Mouse (Mus musculus): ENCODE measurements around the gene Pitpnc1. TPM values are rescaled to one million over a fixed set of nuclear protein-coding genes. Genes with fewer than 3 reads are reported as not detected.

Gene Pitpnc1
- polyA plus RNA-seq, 1 experiment from 2014 or later = 14.0 TPM

DNA sequence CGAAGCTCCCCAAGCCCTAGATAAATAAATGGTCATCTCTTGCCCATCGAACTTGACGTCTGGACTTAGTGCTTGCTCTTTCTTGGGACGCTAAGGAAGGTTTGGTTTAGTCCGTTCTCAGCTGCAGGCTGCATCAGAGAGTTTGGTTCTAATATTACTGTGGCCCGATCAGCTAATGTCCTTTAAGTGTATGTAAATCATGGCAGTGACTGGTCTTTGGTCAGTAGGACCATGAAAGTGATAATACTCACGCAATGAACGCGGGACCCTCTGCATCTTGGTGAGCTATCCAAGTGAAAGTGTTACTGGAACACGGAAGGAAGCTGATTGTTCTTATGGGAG lies 9.3 kb upstream of the Pitpnc1 start:
- ATAC-seq (ENCODE audit: insufficient read depth, low FRiP score, low read depth) = no peak
- Histone ChIP-seq H3K27me3 (replicated peaks) (no peaks in the 10 kb centered on the region), H3K27ac (peak overlapping the region; percentile 82), H3K4me2 (peak overlapping the region; percentile 60), H3K9me3 (no peaks in the 10 kb centered on the region), H3K9ac (peak overlapping the region; percentile 89), H3K4me3 (replicated peaks) (peak overlapping the region; percentile 91), H3K36me3 (0 out of 2 replicates have a peak, but pooled peaks cover 2% of the 10 kb centered on the region), H3K4me1 (peaks cover 14% of the 10 kb centered on the region; the same call in 1 of the 2 replicates)
- WGBS = 0% methylated on average over 10 of the region's 10 CpGs

DNA sequence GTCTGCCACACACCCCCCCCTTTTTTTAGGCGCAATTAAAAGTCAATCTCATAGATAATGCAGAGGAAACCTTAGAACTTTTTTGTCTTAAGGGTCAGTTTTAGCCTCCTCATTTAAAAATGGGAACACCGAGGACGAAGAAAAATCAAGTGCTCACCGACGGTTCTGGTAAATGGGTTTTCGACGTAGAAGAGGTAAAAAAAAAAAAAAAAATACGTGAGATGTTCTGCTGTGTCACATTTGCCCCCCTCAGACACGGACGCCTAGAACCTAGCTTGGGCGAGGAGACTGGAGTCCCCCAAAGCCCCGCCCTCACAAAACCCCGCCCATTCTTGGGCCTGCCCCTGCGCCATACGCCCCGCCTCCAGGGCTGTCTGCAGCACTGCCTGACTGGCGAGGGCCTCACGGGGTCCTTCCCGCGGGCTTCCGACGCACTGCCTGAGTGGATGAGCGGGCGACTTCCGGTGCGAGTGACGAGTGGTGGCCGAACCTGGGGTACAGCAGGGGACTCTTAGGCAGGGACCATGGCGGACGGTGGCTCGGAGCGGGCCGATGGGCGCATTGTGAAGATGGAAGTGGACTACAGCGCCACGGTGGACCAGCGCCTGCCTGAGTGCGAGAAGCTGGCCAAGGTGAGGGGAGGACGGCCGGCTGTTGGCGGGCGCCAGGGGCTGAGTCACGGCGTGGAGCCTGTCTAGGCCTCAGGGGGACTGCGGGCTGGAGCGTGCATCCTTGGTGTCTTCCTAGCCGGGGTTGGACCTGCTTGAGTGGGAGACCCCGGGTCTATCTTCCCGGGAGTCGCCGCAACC lies 8.8 kb upstream of the Pitpnc1 start, which contains the start of gene Psmd12:
Gene Psmd12, plus strand, starts transcription at position 432 of the 809 bp plus-strand sequence.
- peak; percentile 97 for ATAC-seq (ENCODE audit: insufficient read depth, low FRiP score, low read depth)
- peaks cover 14% of the 10 kb centered on the region; the same call in 1 of the 2 replicates for H3K4me1 ChIP-seq
- H3K4me3 ChIP-seq (replicated peaks) = peak within 1 kb of the TSS; percentile 91
- no peaks in the 10 kb centered on the region for H3K36me3 ChIP-seq
- H3K9ac ChIP-seq = peak within 1 kb of the TSS; percentile 89
- WGBS = under 1% methylated on average over 51 of the region's 51 CpGs
- H3K27ac ChIP-seq = peak within 1 kb of the TSS; percentile 82
- peak within 1 kb of the TSS; percentile 60 for H3K4me2 ChIP-seq
- H3K27me3 ChIP-seq (replicated peaks) = no peaks in the 10 kb centered on the region
- H3K9me3 ChIP-seq = no peaks in the 10 kb centered on the region

DNA sequence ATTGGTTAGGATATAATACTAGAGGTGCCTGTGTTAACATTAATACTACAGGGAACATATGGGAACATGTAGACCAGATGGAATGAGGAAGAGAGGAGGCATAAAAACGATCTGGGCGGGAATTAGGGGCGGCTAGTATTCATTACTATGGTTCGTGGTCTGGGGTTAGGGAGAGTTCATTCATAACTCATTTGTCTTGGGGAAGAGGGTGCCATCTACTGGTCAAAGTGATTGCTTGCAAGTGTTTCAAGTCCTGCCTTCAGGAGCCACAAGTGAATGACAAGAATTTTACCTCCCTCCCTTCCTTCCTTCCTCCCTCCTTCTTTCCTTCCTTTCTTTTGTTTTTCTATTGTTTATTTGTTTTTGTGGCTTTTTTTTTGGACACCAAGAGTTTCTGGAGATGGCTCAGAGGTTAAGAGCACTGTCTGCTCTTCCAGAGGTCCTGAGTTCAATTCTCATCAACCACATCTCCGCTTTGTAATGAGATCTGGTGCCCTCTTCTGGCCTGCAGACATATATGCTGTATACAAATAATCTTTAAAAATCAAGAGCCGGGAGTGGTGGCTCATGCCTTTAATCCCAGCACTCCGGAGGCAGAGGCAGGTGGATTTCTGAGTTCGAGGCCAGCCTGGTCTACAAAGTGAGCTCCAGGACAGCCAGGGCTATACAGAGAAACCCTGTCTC lies 2.8 kb upstream of the Pitpnc1 start:
- Histone ChIP-seq H3K4me3 (replicated peaks) (no peak overlapping the region), H3K27me3 (replicated peaks) (no peaks in the 10 kb centered on the region), H3K4me1 (peaks cover 10% of the 10 kb centered on the region), H3K4me2 (no peak overlapping the region), H3K27ac (no peak overlapping the region), H3K9me3 (no peaks in the 10 kb centered on the region), H3K9ac (no peak overlapping the region), H3K36me3 (no peaks in the 10 kb centered on the region)
- WGBS = 23% methylated on average over 8 of the region's 8 CpGs
- ATAC-seq (ENCODE audit: insufficient read depth, low FRiP score, low read depth) = no peak

GRCm38 (mm10) chr11:107472304-107472703 lies 1.8 kb upstream of the Pitpnc1 start:
- Histone ChIP-seq H3K4me1 (peaks cover 12% of the 10 kb centered on the region), H3K4me3 (replicated peaks) (no peak overlapping the region), H3K36me3 (no peaks in the 10 kb centered on the region), H3K4me2 (no peak overlapping the region), H3K27me3 (replicated peaks) (no peaks in the 10 kb centered on the region), H3K9me3 (no peaks in the 10 kb centered on the region), H3K27ac (no peak overlapping the region), H3K9ac (no peak overlapping the region)
- no peak for ATAC-seq (ENCODE audit: insufficient read depth, low FRiP score, low read depth)
- WGBS = 92% methylated on average over 3 of the region's 3 CpGs

DNA sequence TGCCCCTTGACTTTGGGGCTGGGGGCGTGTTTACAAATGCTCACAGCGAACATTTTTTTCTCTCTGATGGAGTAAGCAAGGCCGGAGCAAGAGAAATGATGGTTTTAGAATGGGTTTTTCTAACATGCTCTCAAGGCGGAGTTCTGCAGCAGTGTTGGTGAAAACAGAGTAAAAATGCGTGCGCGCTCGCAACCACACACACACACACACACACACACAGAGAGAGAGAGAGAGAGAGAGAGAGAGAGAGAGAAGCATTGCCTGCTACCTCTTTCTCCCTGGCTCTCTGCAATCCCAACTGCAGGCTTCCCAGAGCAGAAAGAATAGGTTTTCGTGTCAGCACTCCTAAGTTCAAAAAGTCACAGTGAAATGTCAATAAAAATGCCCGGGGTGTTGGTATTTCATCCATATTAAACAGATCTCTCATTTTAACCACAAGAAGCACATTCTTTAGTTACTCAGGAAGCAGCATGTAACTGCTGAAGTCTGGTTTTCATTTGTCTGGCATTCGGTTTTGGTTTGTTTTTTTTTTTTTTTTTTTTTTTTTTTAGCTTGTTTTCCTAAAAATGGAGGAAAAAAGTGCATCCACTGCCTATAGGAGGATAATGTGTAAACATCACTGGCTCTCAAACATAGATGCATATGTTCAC lies 697 bp upstream of the Pitpnc1 start:
- peak overlapping the region; percentile 89 for H3K27ac ChIP-seq
- H3K9ac ChIP-seq = peak overlapping the region; percentile 88; the same call in 1 of the 2 replicates
- ATAC-seq (ENCODE audit: insufficient read depth, low FRiP score, low read depth) = no peak
- peaks cover 19% of the 10 kb centered on the region for H3K4me1 ChIP-seq
- H3K9me3 ChIP-seq = no peaks in the 10 kb centered on the region
- 7% methylated on average over 11 of the region's 11 CpGs for WGBS
- no peaks in the 10 kb centered on the region for H3K27me3 ChIP-seq (replicated peaks)
- peak overlapping the region; percentile 78 for H3K4me3 ChIP-seq (replicated peaks)
- H3K36me3 ChIP-seq = no peaks in the 10 kb centered on the region
- peak overlapping the region; percentile 98 for H3K4me2 ChIP-seq

GRCm38 (mm10) chr11:107469523-107470371 lies 752 bp downstream of the Pitpnc1 start:
- Histone ChIP-seq H3K4me1 (peaks cover 19% of the 10 kb centered on the region), H3K9ac (peak overlapping the region; percentile 88), H3K36me3 (no peaks in the 10 kb centered on the region), H3K4me2 (peak overlapping the region; percentile 98), H3K4me3 (replicated peaks) (peak overlapping the region; percentile 78), H3K9me3 (no peaks in the 10 kb centered on the region), H3K27me3 (replicated peaks) (no peaks in the 10 kb centered on the region), H3K27ac (peak overlapping the region; percentile 89)
- under 1% methylated on average over 59 of the region's 59 CpGs for WGBS
- peak; percentile 56 for ATAC-seq (ENCODE audit: insufficient read depth, low FRiP score, low read depth)

DNA sequence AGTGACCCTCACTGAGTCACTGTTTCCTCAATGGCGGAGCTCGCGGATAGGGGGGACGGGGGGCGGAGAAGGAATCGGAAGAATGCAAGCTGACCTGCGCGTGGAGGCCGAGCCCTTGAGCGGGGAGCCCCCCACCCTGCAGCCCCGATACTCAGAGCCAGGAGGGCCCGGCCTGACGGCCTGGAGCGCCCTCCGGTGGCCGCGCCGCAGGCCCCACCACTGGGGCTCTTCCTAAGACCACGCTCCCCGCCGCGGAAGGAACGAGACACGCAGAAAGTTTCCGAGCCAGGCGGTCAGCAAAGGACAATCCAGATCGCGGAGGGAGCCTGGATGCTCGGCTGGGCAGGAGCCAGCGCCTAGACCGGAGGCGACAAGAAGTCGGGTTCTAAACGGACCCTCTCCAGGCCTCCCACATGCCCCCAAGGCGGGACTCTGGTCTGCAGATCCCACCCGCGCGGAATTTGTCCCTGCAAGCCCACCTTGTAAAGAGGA lies 1.4 kb downstream of the Pitpnc1 start:
- peak overlapping the region; percentile 78 for H3K4me3 ChIP-seq (replicated peaks)
- peaks cover 19% of the 10 kb centered on the region for H3K4me1 ChIP-seq
- H3K4me2 ChIP-seq = peak overlapping the region; percentile 98
- WGBS = under 1% methylated on average over 38 of the region's 38 CpGs
- ATAC-seq (ENCODE audit: insufficient read depth, low FRiP score, low read depth) = peak; percentile 77
- no peaks in the 10 kb centered on the region for H3K36me3 ChIP-seq
- H3K9me3 ChIP-seq = no peaks in the 10 kb centered on the region
- peak overlapping the region; percentile 88 for H3K9ac ChIP-seq
- peak overlapping the region; percentile 89 for H3K27ac ChIP-seq
- no peaks in the 10 kb centered on the region for H3K27me3 ChIP-seq (replicated peaks)

DNA sequence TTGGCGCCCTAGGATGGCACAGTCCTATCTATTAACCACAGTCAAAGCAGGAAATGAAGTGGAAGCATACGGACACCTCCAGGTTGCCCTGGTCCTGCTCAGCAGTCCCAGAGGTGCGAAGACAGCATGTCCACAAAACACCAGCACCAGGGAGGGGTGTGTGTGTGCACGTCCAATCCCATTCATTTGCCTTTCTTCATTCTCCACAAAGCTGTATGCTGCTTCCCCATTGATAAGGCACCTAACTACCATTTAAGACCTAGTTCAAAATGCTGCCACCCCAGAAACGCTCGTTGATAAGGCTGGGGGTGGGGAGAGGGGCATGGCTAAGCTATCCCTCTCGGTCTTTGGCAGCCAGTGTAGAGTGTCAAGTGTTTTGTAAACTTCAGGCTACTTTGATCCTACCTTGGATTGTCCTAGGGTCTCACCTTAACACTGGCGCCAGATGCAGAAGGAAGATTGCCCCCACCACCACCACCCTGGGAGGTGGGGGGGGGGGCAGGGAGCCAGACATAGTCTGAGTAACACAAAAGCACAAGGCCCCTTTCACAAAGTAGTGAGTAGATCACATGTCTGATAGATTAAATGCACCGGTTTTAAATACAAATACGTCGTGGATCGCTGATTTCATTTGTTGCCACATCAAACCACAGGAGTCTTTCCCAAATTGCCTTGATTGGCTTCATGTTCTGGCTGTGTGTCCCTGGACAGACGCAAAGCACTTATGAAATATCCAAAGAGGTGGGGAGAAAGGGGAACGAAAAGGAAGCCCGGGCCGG lies 2.1 kb downstream of the Pitpnc1 start:
- 21% methylated on average over 16 of the region's 16 CpGs for WGBS
- H3K9ac ChIP-seq = peak overlapping the region; percentile 88; the same call in 1 of the 2 replicates
- no peaks in the 10 kb centered on the region for H3K27me3 ChIP-seq (replicated peaks)
- peak overlapping the region; percentile 78 for H3K4me3 ChIP-seq (replicated peaks)
- peak; percentile 38; the same call in 1 of the 2 replicates for ATAC-seq (ENCODE audit: insufficient read depth, low FRiP score, low read depth)
- H3K36me3 ChIP-seq = no peaks in the 10 kb centered on the region
- peaks cover 19% of the 10 kb centered on the region for H3K4me1 ChIP-seq
- peak overlapping the region; percentile 89 for H3K27ac ChIP-seq
- peak overlapping the region; percentile 98 for H3K4me2 ChIP-seq
- H3K9me3 ChIP-seq = no peaks in the 10 kb centered on the region

GRCm38 (mm10) chr11:107466611-107467391 lies 3.7 kb downstream of the Pitpnc1 start:
- H3K4me2 ChIP-seq = no peak overlapping the region

GRCm38 (mm10) chr11:107465969-107466368 lies 4.5 kb downstream of the Pitpnc1 start:
- Histone ChIP-seq H3K4me2 (no peak overlapping the region), H3K27ac (no peak overlapping the region)

More at GRCm38 (mm10) chr11:107466611-107467391, 3.7 kb downstream of the Pitpnc1 start:
- Histone ChIP-seq H3K9me3 (no peaks in the 10 kb centered on the region), H3K36me3 (no peaks in the 10 kb centered on the region), H3K27me3 (replicated peaks) (no peaks in the 10 kb centered on the region), H3K9ac (no peak overlapping the region), H3K27ac (no peak overlapping the region; the same call in 1 of the 2 replicates), H3K4me1 (peaks cover 19% of the 10 kb centered on the region), H3K4me3 (replicated peaks) (no peak overlapping the region)
- no peak for ATAC-seq (ENCODE audit: insufficient read depth, low FRiP score, low read depth)
- 59% methylated on average over 6 of the region's 6 CpGs for WGBS

More at GRCm38 (mm10) chr11:107465969-107466368, 4.5 kb downstream of the Pitpnc1 start:
- Histone ChIP-seq H3K4me3 (replicated peaks) (no peak overlapping the region), H3K27me3 (replicated peaks) (no peaks in the 10 kb centered on the region), H3K4me1 (peaks cover 15% of the 10 kb centered on the region), H3K9me3 (no peaks in the 10 kb centered on the region), H3K9ac (no peak overlapping the region), H3K36me3 (no peaks in the 10 kb centered on the region)
- ATAC-seq (ENCODE audit: insufficient read depth, low FRiP score, low read depth) = no peak
- 60% methylated on average over 1 of the region's 1 CpGs for WGBS

Measured in stomach, embryonic 15.5 days (tissue).